Mouse (Mus musculus) mammary gland, adult 2 months (tissue): ENCODE results near the gene Eml3. TPM values are rescaled to one million over a fixed set of nuclear protein-coding genes. Genes with fewer than 3 reads are reported as not detected.

Experiments
- polyA plus RNA-seq: library from polyadenylated mRNA; depleted of rRNA; stranded (reverse); fragments of >200 nt; gene quantifications from 2 replicates; pipeline ENCODE4 v1.2.3, GENCODE M21; 2012; ENCODE audit warnings: low replicate concordance; rRNA removed

Gene Eml3
- polyA plus RNA-seq, result 70.7 and 78.1 TPM in 2 replicates

GRCm38 (mm10) chr19:8929224-8930088 lies at the start of gene Eml3, which contains the start of gene Rom1:
Eml3 (plus strand) TSS chr19:8929552.
Rom1 (minus strand) TSS chr19:8929356.

DNA sequence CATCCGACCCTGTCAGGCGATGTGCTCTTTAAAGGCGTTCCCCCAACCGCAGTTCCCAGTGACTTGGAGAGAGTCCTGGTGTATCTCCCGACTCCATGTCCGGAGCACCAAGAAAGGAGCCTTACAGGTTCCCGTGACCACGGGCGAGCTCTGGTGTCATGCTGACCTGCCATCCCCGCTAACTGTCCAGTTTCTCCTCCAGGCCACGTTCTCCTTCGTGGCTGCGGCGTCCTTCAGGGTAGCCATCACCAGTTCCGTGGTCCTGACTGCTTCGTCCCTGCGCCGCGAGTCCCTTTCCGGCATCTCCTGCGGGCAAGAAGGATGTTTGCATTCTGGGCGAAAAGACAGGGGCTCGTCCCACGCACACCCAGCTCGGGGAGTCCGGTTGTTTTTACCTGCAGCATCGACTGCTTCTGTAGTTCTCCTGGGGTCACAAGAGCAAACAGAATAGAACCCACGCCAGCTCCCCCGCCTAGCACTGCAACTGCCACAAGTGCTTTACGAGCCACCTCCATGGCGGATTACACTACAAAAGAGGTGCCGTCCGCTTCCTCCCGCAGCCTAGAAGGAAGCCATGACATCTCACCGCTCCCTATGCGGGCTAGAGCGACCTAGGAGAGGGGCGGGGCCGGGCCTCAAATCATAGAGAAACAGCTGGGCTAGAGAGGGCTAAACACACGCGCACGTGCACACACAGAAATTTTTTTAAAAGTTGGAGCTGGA lies 48.9 kb upstream of the Eml3 start, which contains the start of gene Uqcc3:
Gene Uqcc3 (minus strand): TSS at position 613 of the 723 bp plus-strand sequence.

DNA sequence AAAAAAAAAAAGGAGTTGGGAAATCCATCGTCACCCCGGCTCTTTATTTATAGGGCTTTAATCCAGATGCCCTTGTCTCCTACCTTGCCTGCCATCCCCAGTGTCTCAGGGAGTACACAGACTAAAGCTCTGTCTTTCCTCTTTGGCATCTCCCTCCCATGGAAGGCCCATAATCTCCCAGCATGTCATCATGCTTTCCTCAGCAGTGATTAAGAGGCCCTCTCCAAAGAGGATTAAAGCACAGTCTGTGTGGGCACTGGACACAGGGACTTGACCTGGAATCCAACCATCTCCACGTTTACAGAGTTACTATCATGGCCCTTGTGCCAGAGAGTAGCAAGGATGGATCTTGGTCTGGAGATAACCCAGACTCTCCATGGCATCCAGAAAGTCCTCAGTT lies 45.7 kb upstream of the Eml3 start, which contains the start of the genes Lbhd1 and Gm49403:
Gene Lbhd1 (plus strand): TSS at position 117 of the 400 bp plus-strand sequence.
Gene Gm49403 (plus strand): TSS at position 315 of the 400 bp plus-strand sequence.

DNA sequence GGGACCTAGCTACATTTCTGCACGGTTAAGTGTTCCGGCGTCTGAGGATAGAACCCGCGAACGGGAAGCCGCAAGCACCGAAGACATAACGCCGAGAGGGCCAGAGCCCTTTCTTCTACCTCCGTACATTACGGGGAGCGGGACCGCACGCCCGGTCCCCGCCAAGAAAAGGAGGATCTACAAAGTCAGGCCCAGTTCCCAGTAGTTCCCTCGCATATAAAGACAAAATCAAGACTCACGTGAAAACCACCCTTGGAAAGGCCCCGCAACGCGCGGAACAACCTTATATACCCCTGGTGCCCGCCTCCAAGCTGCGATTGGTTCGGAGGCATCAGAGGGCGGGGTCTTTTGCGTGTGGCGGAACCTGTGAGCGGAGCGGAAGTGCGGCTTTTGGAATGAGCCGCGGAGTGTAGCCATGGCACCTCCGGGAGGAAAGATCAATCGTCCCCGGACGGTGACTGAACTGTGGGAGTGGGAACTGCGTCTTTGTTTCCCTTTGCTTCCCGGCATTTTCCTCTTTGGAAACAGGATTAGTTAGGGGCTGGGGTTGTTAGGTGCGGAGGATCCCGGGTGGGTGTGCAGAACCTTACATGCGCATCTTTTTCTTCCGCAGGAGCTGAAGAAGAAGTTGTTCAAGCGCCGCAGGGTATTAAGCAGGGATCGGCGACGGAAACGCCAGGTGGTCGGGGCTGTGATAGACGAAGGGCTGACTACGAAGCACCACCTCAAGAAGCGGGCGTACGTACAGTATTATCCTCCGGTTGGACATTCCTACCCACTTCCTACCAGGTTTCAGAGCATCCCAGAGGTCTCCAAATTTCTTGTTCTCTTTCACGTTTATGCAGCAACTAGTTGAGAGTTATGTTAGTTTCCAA lies 40.6 kb upstream of the Eml3 start, which contains the start of the genes 1810009A15Rik and Gm49416:
Gene 1810009A15Rik (plus strand): TSS at position 343 of the 875 bp plus-strand sequence.
Gene Gm49416 (plus strand): TSS at position 416 of the 875 bp plus-strand sequence.

GRCm38 (mm10) chr19:8892829-8893766 lies 36.3 kb upstream of the Eml3 start, which contains the start of gene Ints5:
Ints5 (plus strand) TSS chr19:8893005.

GRCm38 (mm10) chr19:8897865-8898495 lies 31.4 kb upstream of the Eml3 start, which contains the start of gene Ganab:
Ganab (plus strand) TSS chr19:8898071.

DNA sequence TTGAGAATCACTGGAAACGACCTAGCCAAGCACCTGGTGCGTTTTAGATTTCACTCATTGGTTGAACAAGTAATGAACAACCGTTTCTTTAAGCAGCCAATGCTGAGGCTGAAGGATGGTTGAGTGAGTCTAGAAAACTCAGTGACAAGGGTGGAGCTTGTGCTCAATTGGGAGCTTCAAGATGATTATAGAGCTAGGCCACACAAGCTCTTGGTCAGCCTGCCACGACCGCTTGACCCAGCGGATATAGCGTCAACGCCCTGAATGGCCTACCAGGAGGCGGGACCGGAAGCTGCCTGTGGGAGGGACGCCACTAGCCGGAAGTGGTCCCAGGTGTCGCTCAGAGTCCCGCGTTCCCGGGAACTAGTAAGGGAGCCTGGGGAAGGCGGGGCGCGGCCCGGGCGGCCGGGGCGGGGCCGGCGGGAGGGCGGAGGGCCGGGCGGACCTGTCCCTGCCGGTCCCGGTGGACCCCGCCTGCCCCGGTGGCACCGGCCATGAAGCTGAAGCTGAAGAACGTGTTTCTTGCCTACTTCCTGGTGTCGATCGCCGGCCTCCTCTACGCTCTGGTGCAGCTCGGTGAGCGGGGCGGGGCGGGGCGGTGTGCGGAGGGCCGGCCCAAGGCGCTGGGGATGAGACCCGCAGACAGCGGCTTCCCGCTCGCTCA lies 9.1 kb upstream of the Eml3 start, which contains the start of gene B3gat3:
Gene B3gat3 (plus strand): TSS at position 302 of the 664 bp plus-strand sequence.

DNA sequence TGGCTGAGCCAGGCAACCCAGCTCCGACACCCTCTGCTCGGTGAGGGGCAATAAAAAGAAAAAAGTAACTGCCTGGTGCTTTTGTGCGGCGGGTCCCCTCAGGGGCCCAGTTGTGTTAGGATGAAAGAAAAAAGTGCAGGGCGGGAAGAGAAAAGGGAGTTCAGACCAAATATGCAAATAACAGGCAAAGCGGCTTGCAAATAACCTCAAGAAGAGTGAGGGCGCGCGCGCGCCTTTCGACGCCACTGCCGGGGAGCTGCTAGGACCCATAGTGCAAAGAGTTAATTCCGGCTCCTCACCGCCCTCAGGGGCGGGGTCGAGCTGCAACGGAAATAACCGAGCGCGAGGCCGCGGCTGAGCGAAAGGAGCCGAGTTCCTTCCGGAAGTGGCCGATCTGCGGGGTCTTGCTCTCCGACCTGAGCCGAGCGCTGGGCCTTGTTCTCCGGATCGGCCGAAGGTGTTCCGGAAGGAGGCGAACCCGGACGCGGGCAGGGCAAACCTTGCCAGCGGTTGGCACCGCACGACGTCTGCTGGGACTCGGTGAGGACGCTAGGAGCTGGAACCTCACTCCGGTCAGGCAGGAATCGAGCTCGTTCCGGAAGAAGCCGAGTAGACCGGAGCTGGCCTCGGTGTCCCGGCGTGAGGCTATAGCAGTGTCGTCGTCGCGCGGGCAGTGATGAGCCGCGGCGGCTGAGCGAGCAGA lies 12.3 kb downstream of the Eml3 start, which contains the start of gene Mta2:
Gene Mta2 (plus strand): TSS at position 361 of the 703 bp plus-strand sequence.

DNA sequence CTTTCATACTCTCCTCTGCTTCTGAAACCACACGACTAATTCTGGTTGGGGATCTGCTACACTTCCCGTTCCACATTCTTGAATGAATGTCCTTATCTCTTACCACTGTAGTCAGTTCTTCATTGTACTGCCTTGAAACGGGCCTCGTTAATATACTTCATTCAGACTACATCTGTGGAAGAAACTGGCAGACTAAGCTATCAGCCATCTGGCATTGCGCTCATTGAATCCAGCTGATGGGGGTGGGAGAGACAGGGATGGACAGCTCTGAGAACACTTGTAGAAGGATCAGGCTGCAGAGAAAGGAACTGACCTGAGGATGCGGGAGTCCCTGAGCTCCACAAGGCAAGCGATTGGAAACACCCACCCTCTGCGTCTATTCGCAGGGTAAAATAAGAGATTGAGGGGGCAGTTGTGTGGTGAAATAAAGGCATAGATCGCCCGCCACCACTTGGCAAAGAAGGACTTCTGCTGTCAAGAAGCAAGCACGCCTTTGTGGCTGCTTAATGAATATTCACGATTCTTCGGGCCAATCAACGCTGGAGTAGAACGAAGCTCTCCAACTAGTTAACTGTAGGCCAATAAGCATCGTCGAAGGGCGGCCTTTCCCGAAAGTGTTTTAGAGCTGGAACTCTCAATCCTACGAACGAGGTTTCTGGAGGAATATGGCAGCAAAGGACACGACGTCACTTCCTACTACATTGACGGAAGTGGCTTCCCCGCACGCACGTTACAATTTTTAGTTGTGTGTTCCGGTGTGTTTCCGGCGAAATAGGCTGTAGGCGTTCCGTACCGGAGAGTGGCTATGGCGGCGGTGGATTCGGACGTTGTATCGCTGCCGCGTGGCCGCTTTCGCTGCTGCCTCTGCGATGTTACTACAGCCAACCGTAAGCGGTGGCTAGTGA lies 24.0 kb downstream of the Eml3 start, which contains the start of gene Tut1:
Gene Tut1 (plus strand): TSS at position 713 of the 905 bp plus-strand sequence.

GRCm38 (mm10) chr19:8966590-8967372 lies 37.4 kb downstream of the Eml3 start, which contains the start of gene Eef1g:
Eef1g (plus strand) TSS chr19:8967041.

GRCm38 (mm10) chr19:8989066-8989566 lies 59.8 kb downstream of the Eml3 start, which contains the start of gene Ahnak:
Ahnak (plus strand) TSS chr19:8989284.

Other genes with a start within 250 kb of the Eml3 start
- 156 and 200 TPM in 2 replicates for gene Slc3a2, start 206.2 kb upstream of the Eml3 start, polyA plus RNA-seq
- 25.6 and 42.9 TPM in 2 replicates for gene Wdr74, start 193.7 kb upstream of the Eml3 start, polyA plus RNA-seq
- not detected in 2 replicates for gene 1700092M07Rik, start 188.8 kb upstream of the Eml3 start, polyA plus RNA-seq
- 73.4 and 84.9 TPM in 2 replicates for gene Stx5a, start 188.1 kb upstream of the Eml3 start, polyA plus RNA-seq
- 75.3 and 140 TPM in 2 replicates for gene Nxf1, start 172.5 kb upstream of the Eml3 start, polyA plus RNA-seq
- gene Tmem223, start 158.6 kb upstream of the Eml3 start, polyA plus RNA-seq, result 300 and 304 TPM in 2 replicates
- gene Tmem179b, start 155.1 kb upstream of the Eml3 start, polyA plus RNA-seq, result 133 and 165 TPM in 2 replicates
- 15.2 and 17.4 TPM in 2 replicates for gene Taf6l, start 143.1 kb upstream of the Eml3 start, polyA plus RNA-seq
- gene Polr2g, start 131.0 kb upstream of the Eml3 start, polyA plus RNA-seq, result 30.3 and 61.5 TPM in 2 replicates
- 2.4 and 3.2 TPM in 2 replicates for gene Zbtb3, start 127.0 kb upstream of the Eml3 start, polyA plus RNA-seq
- 10.7 and 20.5 TPM in 2 replicates for gene Ttc9c, start 110.2 kb upstream of the Eml3 start, polyA plus RNA-seq
- gene Hnrnpul2, start 109.5 kb upstream of the Eml3 start, polyA plus RNA-seq, result 13.8 and 14.4 TPM in 2 replicates
- not detected in 2 replicates for gene AC129217.1, start 99.8 kb upstream of the Eml3 start, polyA plus RNA-seq
- 568 and 621 TPM in 2 replicates for gene Bscl2, start 92.1 kb upstream of the Eml3 start, polyA plus RNA-seq
- gene Gng3, start 90.4 kb upstream of the Eml3 start, polyA plus RNA-seq, result 0.34 and 0.65 TPM in 2 replicates
- 14.0 and 20.9 TPM in 2 replicates for gene Lrrn4cl, start 78.8 kb upstream of the Eml3 start, polyA plus RNA-seq
- gene Ubxn1, start 58.1 kb upstream of the Eml3 start, polyA plus RNA-seq, result 98.5 and 113 TPM in 2 replicates
- gene Uqcc3, start 48.6 kb upstream of the Eml3 start, polyA plus RNA-seq, result 24.0 and 25.0 TPM in 2 replicates
- gene Lbhd1, start 45.8 kb upstream of the Eml3 start, polyA plus RNA-seq, result 1.1 and 3.0 TPM in 2 replicates
- gene Gm49403, start 45.6 kb upstream of the Eml3 start, polyA plus RNA-seq, result not detected in 2 replicates
- 9.6 and 10.3 TPM in 2 replicates for gene 1810009A15Rik, start 40.7 kb upstream of the Eml3 start, polyA plus RNA-seq
- gene Gm49416, start 40.6 kb upstream of the Eml3 start, polyA plus RNA-seq, result not detected in 2 replicates
- gene Ints5, start 36.5 kb upstream of the Eml3 start, polyA plus RNA-seq, result 28.9 and 29.0 TPM in 2 replicates
- gene Ganab, start 31.5 kb upstream of the Eml3 start, polyA plus RNA-seq, result 97.1 and 165 TPM in 2 replicates
- gene B3gat3, start 9.2 kb upstream of the Eml3 start, polyA plus RNA-seq, result 79.0 and 149 TPM in 2 replicates
- gene Rom1, start 196 bp upstream of the Eml3 start, polyA plus RNA-seq, result 15.7 and 17.6 TPM in 2 replicates
- 17.1 and 24.8 TPM in 2 replicates for gene Mta2, start 12.3 kb downstream of the Eml3 start, polyA plus RNA-seq
- 20.2 and 22.1 TPM in 2 replicates for gene Tut1, start 24.3 kb downstream of the Eml3 start, polyA plus RNA-seq
- gene Eef1g, start 37.5 kb downstream of the Eml3 start, polyA plus RNA-seq, result 173 and 301 TPM in 2 replicates
- 27.4 and 46.3 TPM in 2 replicates for gene Ahnak, start 59.7 kb downstream of the Eml3 start, polyA plus RNA-seq
- gene Scgb1a1, start 158.4 kb downstream of the Eml3 start, polyA plus RNA-seq, result 32.8 and 35.9 TPM in 2 replicates
- 2.2 and 3.0 TPM in 2 replicates for gene Asrgl1, start 206.1 kb downstream of the Eml3 start, polyA plus RNA-seq